In genomic region chr19:53502891-53503371, GRCm38 (mm10) we compare ENCODE assay signal across 9 mouse cellular contexts. TPM values are rescaled to one million over a fixed set of nuclear protein-coding genes. Genes with fewer than 3 reads are reported as not detected.
A peak's percentile ranks its signal among the peaks of the same experiment; 100 is the strongest.
DNase-seq lines count a peak whose midpoint lies in the region; ATAC-seq and TF ChIP-seq lines count a peak whose summit lies in the region.
"Had no signal": no experiment of that assay in that cellular context is flagged by ENCODE, and none has a peak within 500 bp of the region (broad histone marks: within the 10 kb centered on the region; RNA-seq: fewer than 3 reads in every experiment).

No protein-coding gene starts in this region.

- TF ChIP-seq CTCF in lung, postnatal 0 days (IDR thresholded peaks at IDR 0.05) = no peak

- H3K27ac ChIP-seq in hindbrain, embryonic 15.5 days (replicated peaks) = no peak overlapping the region
- H3K27ac ChIP-seq in hindbrain, embryonic 11.5 days (ENCODE audit: low read depth, low read length) = no peak overlapping the region
- no peak overlapping the region for H3K27ac ChIP-seq in lung, postnatal 0 days (ENCODE audit: low read length)
- H3K27ac ChIP-seq: embryonic facial prominence, embryonic 15.5 days had no signal

- H3K9ac ChIP-seq in hindbrain, embryonic 15.5 days = no peak overlapping the region
- H3K9ac ChIP-seq in hindbrain, embryonic 11.5 days (ENCODE audit: low read depth, low read length) = no peak overlapping the region
- no peak overlapping the region for H3K9ac ChIP-seq in lung, postnatal 0 days (replicated peaks; ENCODE audit: low read depth)
- H3K9ac ChIP-seq: embryonic facial prominence, embryonic 15.5 days had no signal

- no peaks in the 10 kb centered on the region for H3K9me3 ChIP-seq in hindbrain, embryonic 15.5 days
- no peaks in the 10 kb centered on the region for H3K9me3 ChIP-seq in hindbrain, embryonic 11.5 days (ENCODE audit: control insufficient read depth, low read length)
- H3K9me3 ChIP-seq in lung, postnatal 0 days (ENCODE audit: low read length) = no peaks in the 10 kb centered on the region
- H3K9me3 ChIP-seq: embryonic facial prominence, embryonic 15.5 days had no signal

- no peak for TF ChIP-seq EP300 in lung, postnatal 0 days (IDR thresholded peaks at IDR 0.05)

- H3K4me2 ChIP-seq in hindbrain, embryonic 15.5 days = no peak overlapping the region
- no peak overlapping the region for H3K4me2 ChIP-seq in hindbrain, embryonic 11.5 days (replicated peaks; ENCODE audit: low read depth, low read length)
- H3K4me2 ChIP-seq in lung, postnatal 0 days (replicated peaks; ENCODE audit: low read depth, low read length) = no peak overlapping the region
- H3K4me2 ChIP-seq: embryonic facial prominence, embryonic 15.5 days had no signal

- intact Hi-C loops in gastrocnemius, postnatal 14 days (cut with DNase I; ENCODE audit: low total_unique reads) = no loop called here

- WGBS in hindbrain, embryonic 15.5 days = 41% methylated on average over 9 of the region's 9 CpGs
- WGBS in hindbrain, embryonic 11.5 days = 53% methylated on average over 9 of the region's 9 CpGs
- 55% methylated on average over 9 of the region's 9 CpGs for WGBS in lung, postnatal 0 days

- no peak for DNase-seq in hindbrain, embryonic 11.5 days (ENCODE audit: low spot score)
- peak; percentile 31 for DNase-seq in adipocyte (ENCODE audit: low spot score)
- DNase-seq in layer of hippocampus, adult 8-10 months (ENCODE audit: low spot score in 2 of 2) = peak; percentile 32 to 47
- peak; percentile 57 to 79 for DNase-seq in right cerebral cortex, postnatal 36 days (ENCODE audit: low spot score in 2 of 2)
- DNase-seq in ovary, adult 18-20 months (ENCODE audit: low spot score) = no peak
- no peak for DNase-seq in lung, postnatal 0 days (ENCODE audit: low spot score)
- DNase-seq in gastrocnemius, postnatal 14 days = no peak

- H3K27me3 ChIP-seq in hindbrain, embryonic 15.5 days = no peaks in the 10 kb centered on the region
- no peaks in the 10 kb centered on the region for H3K27me3 ChIP-seq in hindbrain, embryonic 11.5 days (ENCODE audit: control insufficient read depth, insufficient read depth, low read length)
- H3K27me3 ChIP-seq in lung, postnatal 0 days (replicated peaks; ENCODE audit: insufficient read depth, low read length) = no peaks in the 10 kb centered on the region
- H3K27me3 ChIP-seq: embryonic facial prominence, embryonic 15.5 days had no signal

- peaks cover 4% of the 10 kb centered on the region; the same call in 1 of the 2 replicates for H3K4me1 ChIP-seq in hindbrain, embryonic 15.5 days (replicated peaks)
- H3K4me1 ChIP-seq in hindbrain, embryonic 11.5 days (replicated peaks; ENCODE audit: control insufficient read depth, insufficient read depth, low read length) = no peaks in the 10 kb centered on the region; the same call in 1 of the 2 replicates
- H3K4me1 ChIP-seq in lung, postnatal 0 days (ENCODE audit: insufficient read depth, low read depth, low read length) = peaks cover 3% of the 10 kb centered on the region; the same call in 1 of the 2 replicates

- no peaks in the 10 kb centered on the region for H3K36me3 ChIP-seq in hindbrain, embryonic 15.5 days
- H3K36me3 ChIP-seq in hindbrain, embryonic 11.5 days (ENCODE audit: control insufficient read depth, insufficient read depth, low read length) = no peaks in the 10 kb centered on the region
- no peaks in the 10 kb centered on the region for H3K36me3 ChIP-seq in lung, postnatal 0 days (ENCODE audit: insufficient read depth, low read length)
- H3K36me3 ChIP-seq: embryonic facial prominence, embryonic 15.5 days had no signal

- ATAC-seq in hindbrain, embryonic 15.5 days (ENCODE audit: low FRiP score, low read depth) = peak; percentile 35; the same call in 1 of the 2 replicates
- ATAC-seq in hindbrain, embryonic 11.5 days (ENCODE audit: low FRiP score) = no peak
- ATAC-seq in lung, postnatal 0 days = no peak

- H3K4me3 ChIP-seq in hindbrain, embryonic 15.5 days = no peak overlapping the region
- no peak overlapping the region for H3K4me3 ChIP-seq in hindbrain, embryonic 11.5 days (ENCODE audit: low read depth, low read length)
- no peak overlapping the region for H3K4me3 ChIP-seq in lung, postnatal 0 days (ENCODE audit: low read depth, low read length)
- H3K4me3 ChIP-seq: embryonic facial prominence, embryonic 15.5 days had no signal

RNA-seq across cellular contexts. Expression of gene Dusp5, which starts 26.0 kb away (rescaled TPM):
- polyA plus RNA-seq in hindbrain, embryonic 15.5 days (2015; fragmentation: Nextera tagmentation; extraction: Ambion mirVana) = 6.3 and 7.7 TPM in 2 replicates
- polyA plus RNA-seq in hindbrain, embryonic 11.5 days (2014; fragmentation: Nextera tagmentation; extraction: Ambion mirVana) = 2.3 and 2.7 TPM in 2 replicates
- total RNA-seq in layer of hippocampus, adult 8-10 months (2022) = 10 to 100 TPM; 22.1 to 32.6 (median 23.6) TPM
- polyA plus RNA-seq in lung, postnatal 0 days (2015; fragmentation: Nextera tagmentation; extraction: Ambion mirVana) = 10.6 and 10.9 TPM in 2 replicates
- 1 to 10 TPM; 1.3 to 2.2 TPM for total RNA-seq in gastrocnemius, postnatal 14 days (2021)

Comparison
In these comparisons a context has a peak if more than half of its experiments do, and no peak if none do; other contexts are left out.
1. DNase-seq: peak in adipocyte (single experiment), layer of hippocampus, adult 8-10 months (2 of 2) and right cerebral cortex, postnatal 36 days (2 of 2); none in hindbrain, embryonic 11.5 days (single experiment), ovary, adult 18-20 months (single experiment), lung, postnatal 0 days (single experiment) and gastrocnemius, postnatal 14 days (single experiment).